Mouse (Mus musculus): Measurements from ENCODE around the gene Calhm6.

DNA sequence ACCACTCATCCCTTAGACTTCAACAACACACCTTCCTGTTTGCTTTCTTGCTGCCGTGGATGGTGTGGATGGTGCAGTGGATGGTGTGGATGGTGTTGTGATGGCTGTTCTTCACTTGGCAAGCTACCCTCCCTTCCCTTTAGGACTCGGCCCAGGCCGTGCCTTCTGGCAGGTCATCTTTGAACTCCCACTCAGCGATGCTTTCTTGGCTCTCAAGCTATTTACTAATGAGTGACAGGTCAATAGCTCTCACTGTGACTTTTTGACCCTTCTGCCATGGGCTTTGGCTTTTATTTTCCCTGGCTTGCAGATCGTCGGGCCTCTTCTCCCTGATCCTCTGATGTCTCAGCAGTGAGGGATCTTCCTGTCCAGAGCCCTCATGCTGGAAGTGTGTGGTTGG is 8.6 kb upstream of the Calhm6 start:
- TF ChIP-seq CTCF (IDR thresholded peaks at IDR 0.05; ENCODE audit: borderline replicate concordance, extremely low read depth, insufficient read depth, insufficient read length) (no peak), POLR2A (IDR thresholded peaks at IDR 0.05; ENCODE audit: borderline replicate concordance, extremely low read depth, insufficient read depth, insufficient read length, poor library complexity, severe bottlenecking) (no peak)
